Mouse (Mus musculus) embryonic facial prominence, embryonic 13.5 days (tissue): Measurements from ENCODE around the gene Otoa. TPM values are rescaled to one million over a fixed set of nuclear protein-coding genes. Genes with fewer than 3 reads are reported as not detected.

Experiments used
- ATAC-seq: fragments of 200-750 bp; cut with Nextera tagmentation; 2 replicates; pipeline ENCODE4 v1.8.0; 2017; ENCODE audit warnings: low read depth; ENCODE audit not compliant: insufficient number of reproducible peaks, insufficient read depth, low FRiP score, low TSS enrichment
- H3K27ac ChIP-seq: fragments of 300-500 bp; sonication (generic); 2 replicates; pipeline ENCODE4 v1.5.1; 2015; ENCODE audit warnings: moderate library complexity, mild to moderate bottlenecking, inconsistent platforms
- H3K27me3 ChIP-seq: fragments of 300-500 bp; sonication (generic); 2 replicates; pipeline ENCODE4 v1.6.1; 2015; ENCODE audit warnings: mild to moderate bottlenecking, inconsistent platforms
- H3K36me3 ChIP-seq: fragments of 300-500 bp; sonication (generic); 2 replicates; pipeline ENCODE4 v1.6.1; 2015; ENCODE audit warnings: mild to moderate bottlenecking, inconsistent platforms
- H3K4me1 ChIP-seq: fragments of 300-500 bp; sonication (generic); 2 replicates; pipeline ENCODE4 v1.6.1; 2015; ENCODE audit warnings: inconsistent platforms
- H3K4me2 ChIP-seq: fragments of 300-500 bp; sonication (generic); 2 replicates; pipeline ENCODE4 v1.6.1; 2015; ENCODE audit warnings: moderate library complexity, mild to moderate bottlenecking, inconsistent platforms
- H3K4me3 ChIP-seq: fragments of 300-500 bp; sonication (generic); 2 replicates; pipeline ENCODE4 v1.5.1; 2015; ENCODE audit warnings: mild to moderate bottlenecking, inconsistent platforms
- H3K9ac ChIP-seq: fragments of 300-500 bp; sonication (generic); 2 replicates; pipeline ENCODE4 v1.6.1; 2015; ENCODE audit warnings: mild to moderate bottlenecking, inconsistent platforms
- H3K9me3 ChIP-seq: fragments of 300-500 bp; sonication (generic); 2 replicates; pipeline ENCODE4 v1.6.1; 2016; ENCODE audit warnings: inconsistent platforms
- WGBS: fragments of 180-500 bp; shearing (Covaris S2); methylation state at CpG from one replicate; pipeline ENCODE4 v1.1.7; 2015; ENCODE audit warnings: mixed read lengths; 5-methylcytosine and 5-hydroxymethylcytosine counted together
- polyA plus RNA-seq: library from polyadenylated mRNA; unstranded; fragments of >200 nt; fragmentation: Nextera tagmentation; extraction: Ambion mirVana; gene quantifications from 2 replicates; pipeline ENCODE4 v1.2.1, GENCODE M21; 2015

The Otoa gene
- polyA plus RNA-seq, 1 experiment from 2014 or later, result 0.18 TPM

DNA sequence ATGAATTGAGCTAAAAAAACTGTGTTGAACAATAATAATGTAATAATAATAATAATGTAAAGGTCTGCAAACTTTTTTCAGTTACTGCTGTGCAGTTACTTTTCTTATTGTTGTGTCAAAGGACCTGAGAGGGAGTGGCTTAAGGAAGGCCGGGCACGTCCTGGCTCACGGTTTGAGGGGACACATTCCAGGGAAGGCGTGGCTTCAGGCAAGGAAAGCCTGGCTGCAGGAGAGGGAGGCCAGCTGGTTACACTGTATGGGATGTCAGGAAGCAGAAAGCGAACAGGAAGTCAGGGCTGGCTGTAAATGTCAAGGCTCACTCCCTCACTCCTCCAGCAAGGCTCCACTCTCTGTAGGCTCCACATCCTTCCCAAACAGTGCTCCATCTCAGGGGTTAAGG, 69.2 kb downstream of the Otoa start:
- H3K4me1 ChIP-seq, result no peaks in the 10 kb centered on the region
- WGBS, result 76% methylated on average over 5 of the region's 5 CpGs
- no peak overlapping the region for H3K27ac ChIP-seq
- H3K9ac ChIP-seq, result no peak overlapping the region
- 0 out of 2 replicates have a peak, but pooled peaks have one; percentile 52 for ATAC-seq
- no peak overlapping the region for H3K4me3 ChIP-seq
- no peaks in the 10 kb centered on the region for H3K36me3 ChIP-seq
- H3K9me3 ChIP-seq, result no peaks in the 10 kb centered on the region
- H3K4me2 ChIP-seq, result no peak overlapping the region
- no peaks in the 10 kb centered on the region for H3K27me3 ChIP-seq

DNA sequence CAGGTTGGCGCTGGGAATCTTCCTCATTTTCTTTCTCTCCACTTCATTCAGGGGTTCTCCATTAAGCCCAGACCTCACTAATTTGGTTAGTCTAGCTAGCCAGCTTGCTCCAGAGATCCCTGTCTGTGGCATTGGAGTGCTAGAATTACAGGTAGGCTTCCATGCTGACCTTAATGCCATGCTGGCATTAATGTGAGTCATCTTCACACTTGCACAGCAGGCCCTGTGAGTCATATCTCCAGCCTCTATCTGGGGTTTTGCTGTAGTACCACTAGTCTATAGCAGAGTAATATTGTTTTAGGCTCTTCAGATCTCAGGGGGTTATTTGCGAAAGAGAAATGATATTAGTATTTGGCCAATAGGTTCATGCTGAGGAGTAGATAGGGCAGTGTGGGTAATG, 70.7 kb downstream of the Otoa start:
- no peak overlapping the region for H3K4me3 ChIP-seq
- H3K9me3 ChIP-seq, result no peaks in the 10 kb centered on the region
- no peak for ATAC-seq
- no peak overlapping the region for H3K9ac ChIP-seq
- WGBS, result 97% methylated on average over 2 of the region's 2 CpGs
- H3K4me2 ChIP-seq, result no peak overlapping the region
- no peaks in the 10 kb centered on the region for H3K36me3 ChIP-seq
- H3K27me3 ChIP-seq, result no peaks in the 10 kb centered on the region
- no peaks in the 10 kb centered on the region for H3K4me1 ChIP-seq
- H3K27ac ChIP-seq, result no peak overlapping the region

DNA sequence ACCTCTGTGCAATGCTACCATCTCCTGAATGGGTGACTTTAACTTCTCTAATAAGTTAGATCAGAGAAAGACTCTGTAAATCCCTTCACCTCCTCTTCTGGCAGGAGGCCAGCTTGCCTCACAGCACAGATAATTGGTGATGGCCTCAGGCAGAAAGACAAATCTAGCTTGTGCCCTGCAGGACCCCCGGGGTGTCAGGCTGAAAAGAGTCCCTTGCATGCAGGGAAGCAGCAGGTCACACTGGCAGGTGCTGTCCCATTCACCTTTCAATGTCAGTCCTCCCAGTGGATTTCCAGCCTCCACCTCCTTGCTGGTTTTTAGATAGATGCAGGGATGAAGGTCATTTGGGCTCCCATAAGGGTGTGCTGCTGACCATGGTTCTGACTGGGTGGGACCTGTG, 84.2 kb downstream of the Otoa start:
- no peaks in the 10 kb centered on the region for H3K36me3 ChIP-seq
- H3K4me1 ChIP-seq, result peaks cover 8% of the 10 kb centered on the region; the same call in 1 of the 2 replicates
- no peak for ATAC-seq
- no peaks in the 10 kb centered on the region for H3K27me3 ChIP-seq
- WGBS, result 22% methylated on average over 1 of the region's 1 CpGs
- H3K4me2 ChIP-seq, result no peak overlapping the region
- no peak overlapping the region for H3K9ac ChIP-seq
- H3K27ac ChIP-seq, result no peak overlapping the region
- no peak overlapping the region for H3K4me3 ChIP-seq
- no peaks in the 10 kb centered on the region for H3K9me3 ChIP-seq

DNA sequence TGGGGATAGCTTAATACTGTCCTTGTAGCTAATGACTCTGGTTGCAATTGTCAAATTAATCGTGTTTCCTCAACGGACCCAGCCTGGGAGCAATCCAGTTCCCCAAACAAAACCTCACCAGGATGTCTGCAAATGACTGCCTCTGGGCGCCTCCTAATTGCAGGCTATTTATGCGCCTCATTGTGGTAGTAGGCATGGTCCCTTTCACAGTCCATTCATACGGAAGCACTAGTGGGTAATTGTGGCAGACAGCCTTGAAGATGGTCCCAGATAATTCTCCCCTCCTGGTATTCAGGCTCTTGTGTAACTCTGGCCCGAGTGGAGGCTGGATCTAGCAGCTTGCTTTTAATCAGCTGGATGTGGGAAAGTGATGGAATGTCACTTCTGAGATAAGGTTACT, 90.4 kb downstream of the Otoa start:
- Histone ChIP-seq H3K9me3 (no peaks in the 10 kb centered on the region), H3K27ac (no peak overlapping the region), H3K27me3 (peaks cover 14% of the 10 kb centered on the region), H3K9ac (no peak overlapping the region), H3K4me2 (no peak overlapping the region), H3K4me1 (no peaks in the 10 kb centered on the region), H3K36me3 (no peaks in the 10 kb centered on the region), H3K4me3 (no peak overlapping the region)
- ATAC-seq, result no peak
- 4% methylated on average over 6 of the region's 6 CpGs for WGBS

DNA sequence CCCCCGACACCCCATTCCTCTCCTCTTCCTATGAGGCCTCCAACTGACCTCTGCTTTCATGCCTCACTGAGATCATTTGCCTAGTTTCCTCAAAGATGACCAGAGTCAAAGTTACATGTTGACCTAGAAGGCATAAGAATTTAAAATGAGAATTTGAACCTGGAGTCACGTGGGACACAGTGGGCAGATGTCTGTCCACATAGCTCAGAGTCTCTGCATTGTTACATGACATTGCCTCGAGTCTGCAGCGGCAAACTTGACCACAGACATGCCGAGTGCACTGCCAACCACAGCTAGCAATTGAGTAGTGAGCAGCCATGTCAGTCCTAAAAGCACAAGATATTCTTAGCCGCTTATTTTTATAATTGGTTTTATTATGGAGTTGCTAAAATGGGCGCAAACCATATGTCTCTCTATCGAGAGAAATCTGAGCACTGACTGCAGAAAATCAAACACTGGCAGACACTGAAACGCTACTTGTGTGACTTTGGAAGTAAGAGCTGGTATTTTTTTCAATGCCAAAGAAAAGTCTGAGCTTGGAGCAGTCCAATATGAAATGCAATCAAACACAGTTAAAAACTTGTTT, 105.8 kb downstream of the Otoa start:
- Histone ChIP-seq H3K4me2 (no peak overlapping the region), H3K27me3 (no peaks in the 10 kb centered on the region), H3K9ac (no peak overlapping the region), H3K27ac (no peak overlapping the region), H3K9me3 (no peaks in the 10 kb centered on the region), H3K4me3 (no peak overlapping the region), H3K4me1 (no peaks in the 10 kb centered on the region), H3K36me3 (no peaks in the 10 kb centered on the region)
- 65% methylated on average over 9 of the region's 9 CpGs for WGBS
- ATAC-seq, result no peak

DNA sequence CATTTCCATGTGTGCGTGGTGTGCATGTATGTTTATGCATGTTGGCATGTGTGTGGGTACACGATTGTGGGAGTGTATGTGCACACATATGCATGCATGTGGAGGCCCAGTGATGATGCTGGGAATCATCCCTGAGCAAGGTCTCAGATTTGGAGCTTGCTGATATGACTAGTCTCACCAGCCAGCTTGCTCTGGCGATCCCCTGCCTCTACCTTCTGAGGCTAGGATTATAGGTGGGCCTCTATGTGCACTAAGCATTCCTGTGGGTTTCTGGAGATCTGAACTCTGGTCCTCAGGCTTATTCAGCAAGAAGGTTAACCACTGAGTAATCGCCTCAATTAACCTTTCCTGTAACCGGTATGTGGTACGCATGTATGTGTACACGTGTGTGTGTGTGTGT, 107.5 kb downstream of the Otoa start:
- 91% methylated on average over 7 of the region's 7 CpGs for WGBS
- no peak for ATAC-seq
- no peaks in the 10 kb centered on the region for H3K36me3 ChIP-seq

DNA sequence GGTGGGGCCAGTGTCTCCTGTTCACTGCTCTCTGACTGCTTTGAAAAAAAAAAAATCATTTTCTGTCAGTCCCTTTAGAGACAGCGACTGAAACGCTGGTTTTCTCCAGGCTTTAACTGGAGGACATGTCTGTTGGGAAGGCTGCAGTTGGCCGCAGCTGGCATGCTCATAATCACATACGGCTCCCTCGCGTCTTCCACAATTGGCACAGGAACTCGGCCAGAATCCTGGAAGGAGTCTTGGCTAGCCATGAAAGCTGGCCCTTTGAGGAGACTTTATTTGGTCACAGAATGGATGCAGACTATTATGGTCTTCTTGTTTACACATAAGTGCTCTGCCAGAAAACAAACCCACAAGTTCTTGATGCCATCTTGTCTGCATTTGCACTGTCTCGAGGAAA, 117.5 kb downstream of the Otoa start:
- Histone ChIP-seq H3K9me3 (no peaks in the 10 kb centered on the region; the same call in 1 of the 2 replicates), H3K27ac (no peak overlapping the region), H3K4me3 (no peak overlapping the region), H3K36me3 (no peaks in the 10 kb centered on the region), H3K4me2 (no peak overlapping the region), H3K4me1 (no peaks in the 10 kb centered on the region), H3K9ac (no peak overlapping the region), H3K27me3 (no peaks in the 10 kb centered on the region)
- WGBS, result 72% methylated on average over 8 of the region's 8 CpGs
- no peak for ATAC-seq

More for the DNA sequence above, 107.5 kb downstream of the Otoa start:
- no peak overlapping the region for H3K4me3 ChIP-seq
- no peak overlapping the region for H3K27ac ChIP-seq
- no peaks in the 10 kb centered on the region for H3K27me3 ChIP-seq
- H3K4me1 ChIP-seq, result no peaks in the 10 kb centered on the region
- no peak overlapping the region for H3K4me2 ChIP-seq
- no peaks in the 10 kb centered on the region for H3K9me3 ChIP-seq
- H3K9ac ChIP-seq, result no peak overlapping the region

DNA sequence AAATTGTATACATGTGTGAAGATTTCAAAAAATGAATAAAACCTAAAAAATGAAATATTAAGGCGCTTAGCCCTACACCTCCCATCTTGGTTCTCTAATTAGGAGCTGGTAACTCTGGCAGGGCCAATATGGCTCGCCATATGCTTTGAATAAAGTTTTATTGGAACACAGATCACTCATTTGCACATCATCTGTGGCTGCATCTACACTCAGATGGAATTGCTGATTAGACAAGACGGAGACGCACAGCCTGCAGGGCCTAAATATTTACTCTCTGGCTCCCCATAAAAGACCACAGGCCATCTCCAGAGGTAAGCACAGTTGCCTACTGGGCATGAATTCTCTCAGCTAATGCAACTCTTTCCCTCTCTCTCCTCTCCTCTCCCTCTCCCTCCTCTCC, 130.4 kb downstream of the Otoa start:
- Histone ChIP-seq H3K9ac (no peak overlapping the region), H3K4me3 (no peak overlapping the region), H3K4me2 (no peak overlapping the region), H3K4me1 (no peaks in the 10 kb centered on the region), H3K27me3 (no peaks in the 10 kb centered on the region), H3K36me3 (no peaks in the 10 kb centered on the region), H3K27ac (no peak overlapping the region), H3K9me3 (no peaks in the 10 kb centered on the region)
- ATAC-seq, result no peak
- 58% methylated on average over 4 of the region's 4 CpGs for WGBS

Other genes with a start within 250 kb of the Otoa start
- 36.6 and 39.4 TPM in 2 replicates for gene Eef2k, start 238.8 kb upstream of the Otoa start, polyA plus RNA-seq
- gene Polr3e, start 163.9 kb upstream of the Otoa start, polyA plus RNA-seq, result 37.9 and 38.2 TPM in 2 replicates
- 10.5 and 11.2 TPM in 2 replicates for gene Cdr2, start 99.3 kb upstream of the Otoa start, polyA plus RNA-seq
- 0.24 and 0.45 TPM in 2 replicates for gene Mfsd13b, start 99.1 kb upstream of the Otoa start, polyA plus RNA-seq
- gene Mettl9, start 47.2 kb upstream of the Otoa start, polyA plus RNA-seq, result 176 and 190 TPM in 2 replicates
- 1.7 TPM in 2 replicates for gene Igsf6, start 7.1 kb upstream of the Otoa start, polyA plus RNA-seq